Mouse (Mus musculus) T-helper 1 cell (primary cell): ENCODE measurements around the gene Bbx.

Experiments
- in situ Hi-C: fragments of 300-600 bp; cut with MboI, MseI; formaldehyde crosslinking; loops from one replicate; pipeline ENCODE4 v1.15.1; 2025; ENCODE audit warnings: high pct_unique_total_duplicates

The Bbx gene

DNA sequence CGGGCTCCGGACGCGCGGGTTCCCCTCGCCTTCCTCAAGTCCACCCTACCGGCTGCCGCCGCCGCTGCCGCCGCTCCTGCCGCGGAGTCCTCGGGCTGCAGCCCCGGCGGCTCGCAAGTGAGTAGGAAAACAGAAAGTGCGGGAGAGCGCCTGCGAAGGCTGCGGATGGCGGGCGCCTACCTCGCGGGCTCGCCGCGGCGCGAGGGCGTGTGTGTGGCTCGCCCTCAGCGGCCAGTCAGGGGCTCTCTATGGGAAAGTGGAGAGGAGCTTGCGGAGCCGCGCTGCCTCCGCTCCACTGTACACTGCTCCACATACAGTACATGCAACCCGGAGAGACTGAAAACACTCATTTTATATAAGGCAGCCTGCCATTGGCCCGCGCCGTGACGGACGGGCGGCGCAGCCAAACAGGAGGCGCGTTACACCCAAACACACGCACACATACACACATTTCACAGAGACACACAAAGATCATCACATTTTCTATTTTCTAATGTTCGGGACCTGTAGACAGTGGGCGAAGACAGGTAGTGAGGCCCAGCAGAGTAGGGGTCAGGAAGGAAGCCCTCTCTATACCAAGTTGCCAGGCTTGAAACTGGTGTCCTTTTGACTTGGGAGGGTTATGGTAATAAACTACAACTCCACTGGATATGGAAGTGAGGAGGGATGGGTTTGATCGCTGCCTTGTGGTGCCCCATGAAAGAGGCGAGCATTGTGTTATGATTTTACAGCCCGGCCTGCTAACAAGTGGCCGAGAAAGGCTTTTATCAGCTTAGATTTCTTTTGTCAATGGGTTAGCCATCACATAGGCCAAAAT lies at the start of gene Bbx:
TSS of gene Bbx (minus strand) at position 329 of the 817 bp plus-strand sequence.
- in situ Hi-C loops = loop anchor here (5.0 kb wide), 2 partner anchors 100 to 300 kb away; no protein-coding TSS in a partner anchor

GRCm38 (mm10) chr16:50481892-50482291 lies 49.7 kb upstream of the Bbx start:
- in situ Hi-C loops = no loop called here

DNA sequence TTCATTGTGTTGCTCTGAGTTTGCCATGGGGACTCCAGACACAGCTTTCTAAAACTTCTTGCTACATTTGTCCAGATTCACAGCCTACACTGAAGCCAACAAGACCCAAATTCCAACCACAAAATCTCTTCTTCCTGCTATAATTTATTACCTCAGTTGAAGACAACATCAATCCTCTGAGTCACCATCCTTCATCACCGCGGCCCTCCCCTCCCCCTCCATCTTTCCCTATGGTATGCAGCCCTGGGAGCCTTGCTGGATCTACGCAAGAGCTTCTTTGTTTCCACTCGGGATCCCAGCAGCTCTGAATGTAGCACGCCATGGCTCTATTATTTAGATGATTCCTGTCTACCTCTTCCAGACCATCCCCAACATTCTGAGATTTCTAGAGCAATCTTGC lies 49.2 kb upstream of the Bbx start:
- in situ Hi-C loops = no loop called here

- in situ Hi-C loops = no loop called here
Measured at GRCm38 (mm10) chr16:50478695-50479094, 46.5 kb upstream of the Bbx start.

GRCm38 (mm10) chr16:50477628-50478027 lies 45.4 kb upstream of the Bbx start:
- in situ Hi-C loops = no loop called here

DNA sequence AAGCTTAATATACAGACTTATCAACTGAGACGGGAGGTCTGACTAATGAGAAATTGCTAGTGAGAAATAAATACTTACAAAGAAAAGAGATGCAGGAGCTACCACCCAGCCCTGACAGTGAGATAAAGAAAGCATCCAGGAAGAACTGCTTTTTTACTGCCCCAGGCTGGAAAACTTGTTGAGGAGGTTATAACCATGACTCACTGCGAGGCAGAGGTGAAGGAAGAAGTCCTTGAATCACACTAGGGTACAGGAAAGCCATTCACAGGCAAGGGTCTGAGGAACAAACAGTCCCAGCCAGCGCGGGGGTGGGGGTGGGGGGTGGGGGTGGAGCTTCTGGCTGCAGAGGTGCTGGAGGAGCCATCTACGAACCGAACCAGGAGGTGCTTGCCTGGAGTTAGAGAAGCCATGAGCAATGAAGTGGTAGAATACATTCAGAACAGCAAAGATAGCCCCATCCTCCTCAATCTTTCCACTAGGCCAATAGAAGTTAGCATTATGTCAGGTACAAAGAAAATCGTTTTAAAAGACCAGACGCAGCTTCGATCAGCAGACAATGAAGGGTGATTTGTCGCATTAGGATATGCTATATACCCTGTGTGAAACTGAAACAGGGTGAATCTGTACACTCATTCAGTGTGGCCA lies 30.2 kb upstream of the Bbx start:
- in situ Hi-C loops = no loop called here

DNA sequence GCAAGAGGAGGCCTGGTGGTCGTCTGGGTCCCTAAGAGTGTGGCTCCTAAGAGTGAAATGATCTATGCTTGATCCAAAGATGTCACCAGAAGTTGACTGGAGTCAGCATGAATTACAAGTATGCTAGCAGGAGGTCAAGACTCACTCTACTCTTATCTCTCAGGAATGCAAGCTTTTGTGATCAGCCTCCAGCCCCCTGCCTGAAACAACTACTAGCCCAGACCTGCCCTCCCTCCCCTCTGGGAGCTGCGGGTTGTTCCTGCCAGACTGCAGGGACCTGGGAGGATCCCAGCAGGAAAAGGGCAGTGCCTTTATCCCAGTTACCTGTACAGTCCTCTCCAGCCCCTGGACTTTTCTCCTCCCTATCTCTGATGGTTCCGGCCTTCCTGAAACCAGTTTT lies 27.0 kb upstream of the Bbx start:
- in situ Hi-C loops = no loop called here

DNA sequence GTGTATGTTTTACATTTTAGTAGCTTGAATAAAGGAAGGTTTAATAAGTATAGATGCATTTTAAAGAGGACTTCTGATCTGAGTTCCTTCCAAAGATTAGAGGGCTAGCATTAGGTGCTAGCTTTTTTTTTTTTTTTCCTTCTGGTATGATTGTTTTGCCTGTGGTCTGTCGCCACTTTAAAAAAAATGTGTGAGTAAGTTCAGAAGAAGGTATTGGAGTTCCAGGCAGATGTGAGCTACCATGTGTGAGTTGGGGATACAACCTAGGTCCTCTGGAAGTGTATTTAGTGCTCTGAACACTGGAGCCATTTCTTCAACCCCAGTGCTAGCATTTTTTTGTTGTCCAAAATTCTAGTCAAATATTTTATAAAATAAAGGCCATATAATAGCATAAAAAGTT lies 23.9 kb upstream of the Bbx start:
- in situ Hi-C loops = no loop called here

DNA sequence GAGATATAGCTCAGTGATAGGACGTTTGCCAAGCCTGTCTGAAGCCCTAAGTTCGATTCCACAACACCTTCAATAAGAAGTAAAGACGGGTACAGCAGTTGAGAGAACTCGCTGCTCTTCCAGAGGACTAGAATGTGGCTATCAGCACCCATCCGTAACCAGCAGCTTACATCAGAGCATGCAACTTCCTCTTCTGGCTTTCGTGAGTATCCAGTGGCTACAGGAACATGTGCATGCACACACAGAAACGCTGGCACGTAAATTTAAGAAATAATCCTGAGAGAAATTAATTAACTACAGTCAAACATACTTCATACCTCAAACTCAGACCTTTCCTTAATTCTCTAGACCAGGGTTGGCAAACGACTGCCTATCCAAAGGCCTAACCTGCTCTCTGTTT lies 16.9 kb upstream of the Bbx start:
- in situ Hi-C loops = no loop called here

GRCm38 (mm10) chr16:50445014-50445413 lies 12.8 kb upstream of the Bbx start:
- in situ Hi-C loops = no loop called here

- in situ Hi-C loops = no loop called here
Measured at GRCm38 (mm10) chr16:50438816-50439215, 6.6 kb upstream of the Bbx start.

DNA sequence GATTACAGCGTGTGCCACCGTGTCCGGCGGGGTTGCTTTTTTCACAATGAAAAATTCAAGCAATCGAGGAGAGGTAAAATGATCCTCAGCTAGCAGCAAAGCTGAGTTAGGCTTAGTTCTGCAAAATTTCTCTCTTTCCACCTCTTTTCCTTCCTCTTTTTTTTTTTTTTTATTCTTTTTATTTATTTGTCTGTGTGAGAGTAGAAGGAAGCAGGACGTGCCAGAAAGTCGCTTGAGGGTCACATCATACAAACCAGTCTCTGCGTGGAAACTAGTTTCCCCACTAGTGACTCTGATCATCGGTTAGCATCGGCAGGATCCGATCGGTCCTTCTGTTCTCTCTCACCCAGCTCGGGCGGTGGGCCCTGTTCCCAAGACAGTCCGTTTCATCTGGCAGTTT lies 5.6 kb upstream of the Bbx start:
- in situ Hi-C loops = no loop called here

GRCm38 (mm10) chr16:50437331-50437730 lies 5.1 kb upstream of the Bbx start:
- in situ Hi-C loops = no loop called here

DNA sequence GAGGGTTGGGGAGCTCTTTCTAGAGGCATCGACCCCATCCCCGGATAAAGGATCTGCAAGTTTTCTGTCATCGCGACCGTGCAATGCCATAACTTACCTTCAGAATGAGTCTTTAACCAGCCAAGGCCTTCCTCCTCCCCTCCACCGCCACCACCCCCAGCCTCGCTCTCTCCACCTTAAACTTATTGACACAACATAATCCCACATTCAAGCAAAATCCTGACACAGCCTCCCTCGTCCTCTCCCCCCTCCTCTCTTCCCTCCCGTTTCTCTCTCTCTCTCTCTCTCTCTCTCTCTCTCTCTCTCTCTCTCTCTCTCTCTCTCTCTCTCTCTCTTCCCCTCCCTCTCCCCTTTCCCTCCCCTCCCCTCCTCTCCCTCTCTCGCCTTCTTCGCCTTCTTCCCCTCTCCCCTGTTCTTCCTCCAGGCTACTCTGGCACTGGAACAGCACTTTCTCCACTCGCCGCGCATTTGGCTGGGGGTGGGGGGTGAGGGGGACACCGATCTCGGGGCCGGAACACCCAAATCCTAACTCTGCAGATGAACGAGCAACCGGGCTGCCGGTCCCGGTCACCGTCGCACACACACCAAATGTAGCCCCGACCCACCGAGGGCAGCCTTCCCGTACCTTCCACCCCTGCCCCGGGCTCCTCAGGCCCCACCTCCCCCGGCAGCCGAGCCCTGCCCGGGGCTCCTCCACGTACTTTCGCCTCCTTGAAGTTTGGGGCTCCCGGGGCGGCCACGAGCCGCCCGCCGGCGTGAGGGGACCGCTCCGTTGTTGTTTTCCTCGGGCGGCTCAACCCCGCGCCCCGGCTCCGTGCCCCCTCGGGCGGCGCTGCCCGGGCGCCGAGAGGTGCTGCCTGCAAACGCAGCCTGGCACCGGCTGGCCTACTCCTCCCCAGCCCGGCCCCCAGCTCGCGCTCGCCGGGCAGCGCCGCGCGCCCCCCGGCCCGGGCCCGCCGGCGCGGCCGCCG lies 894 bp downstream of the Bbx start:
- in situ Hi-C loops = loop anchor here (5.0 kb wide), 2 partner anchors 101 to 301 kb away; no protein-coding TSS in a partner anchor

GRCm38 (mm10) chr16:50430515-50430877 lies 1.7 kb downstream of the Bbx start:
- in situ Hi-C loops = loop anchor here (5.0 kb wide), 2 partner anchors 102 to 302 kb away; no protein-coding TSS in a partner anchor

DNA sequence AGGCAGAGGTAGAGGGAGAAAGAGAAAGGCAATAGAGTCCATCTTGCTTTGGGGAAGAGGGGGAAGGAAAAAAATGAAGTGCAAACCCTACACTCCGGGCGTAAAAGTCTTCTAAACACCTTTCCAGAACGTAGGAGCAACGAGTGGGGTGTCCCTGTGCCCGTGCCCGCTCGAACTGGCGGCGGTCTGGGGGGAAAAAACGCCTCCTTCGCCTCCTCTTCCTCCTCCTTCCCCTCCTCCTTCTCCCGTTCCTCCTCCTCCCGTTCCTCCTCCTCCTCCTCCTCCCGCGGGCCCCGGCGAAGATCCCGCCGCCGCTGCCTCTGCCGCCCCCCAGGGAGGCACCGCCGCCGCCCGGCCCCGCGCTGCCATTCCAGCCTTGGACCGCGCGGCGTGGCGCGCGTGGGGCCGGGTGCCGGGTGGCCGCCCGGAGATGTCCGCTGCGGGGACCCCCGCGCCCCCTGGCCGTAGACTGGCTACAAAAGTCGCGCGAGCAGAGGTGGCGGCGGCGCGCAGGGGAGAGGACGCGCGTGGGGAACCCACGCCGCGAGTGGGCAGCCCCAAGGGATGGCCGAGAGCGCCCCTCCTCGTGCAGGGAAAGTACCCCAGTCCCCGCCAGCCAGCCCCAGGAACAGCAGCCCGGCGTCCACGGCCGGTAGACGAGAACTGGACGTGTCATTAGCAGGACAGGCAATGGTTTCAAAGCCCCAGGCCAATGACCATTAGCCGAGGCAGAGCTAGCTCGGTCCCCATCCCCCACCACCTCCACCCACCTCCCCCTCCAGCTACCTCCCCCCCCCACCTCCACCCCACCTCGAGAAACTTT lies 2.3 kb downstream of the Bbx start:
- in situ Hi-C loops = loop anchor here (5.0 kb wide), 2 partner anchors 102 to 302 kb away; no protein-coding TSS in a partner anchor

DNA sequence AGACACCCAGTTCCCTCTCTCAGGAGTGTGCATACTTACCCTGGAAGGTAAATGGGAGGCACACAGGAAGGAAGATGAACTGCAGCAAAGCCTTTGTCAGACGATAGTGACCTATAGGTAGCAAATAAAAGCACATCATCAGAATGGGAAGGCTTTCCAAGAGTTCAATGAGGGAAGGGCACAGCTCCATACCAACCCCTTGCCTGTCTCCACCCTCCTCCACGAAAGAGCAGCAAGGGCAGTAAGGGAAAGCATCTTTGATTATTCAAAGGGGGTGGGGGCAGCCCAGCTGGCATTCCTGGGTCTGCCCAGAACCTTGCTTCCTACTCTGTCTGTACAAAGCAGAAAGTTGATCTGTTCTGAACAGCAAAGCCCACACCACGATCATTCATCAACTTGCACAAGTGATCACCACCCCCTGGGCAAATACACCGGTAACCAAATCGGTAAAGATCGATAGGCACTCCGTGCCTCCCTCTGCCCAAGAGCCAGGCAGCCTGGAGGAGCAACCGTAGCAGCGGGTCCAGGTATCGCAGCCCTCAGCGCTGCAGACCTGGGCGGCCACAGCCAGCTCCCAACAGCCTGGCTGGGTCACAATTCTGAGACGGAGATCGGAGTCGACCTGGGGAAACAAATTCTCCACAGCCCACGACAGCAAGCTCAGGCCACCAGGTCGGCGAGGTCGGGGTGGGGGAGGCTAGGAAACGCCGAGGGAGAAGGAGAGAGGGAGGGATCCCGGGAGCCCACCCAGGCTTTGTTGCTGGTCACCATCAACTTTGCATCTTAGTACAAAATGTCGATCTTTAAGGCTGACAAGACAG lies 3.1 kb downstream of the Bbx start:
- in situ Hi-C loops = no loop called here

DNA sequence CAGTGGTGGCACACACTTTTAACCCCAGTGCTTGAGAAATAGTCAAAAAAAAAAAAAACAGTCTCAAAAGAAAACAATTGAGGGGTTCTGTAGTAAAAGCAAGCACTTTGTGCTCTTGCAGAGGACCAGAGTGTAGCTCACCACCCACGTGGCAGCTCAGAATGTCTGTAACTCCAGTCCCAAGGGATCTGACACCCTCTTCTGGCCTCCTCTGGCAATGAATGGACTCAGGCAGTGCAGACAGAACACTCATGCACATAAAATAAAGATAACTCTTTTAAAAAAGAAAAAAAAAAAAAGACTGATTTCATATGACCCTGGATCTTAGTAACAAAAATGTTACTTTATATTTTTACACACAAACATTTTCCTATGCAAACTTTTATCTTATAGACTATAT lies 12.1 kb downstream of the Bbx start:
- in situ Hi-C loops = no loop called here

GRCm38 (mm10) chr16:50415406-50415805 lies 16.8 kb downstream of the Bbx start:
- in situ Hi-C loops = no loop called here

DNA sequence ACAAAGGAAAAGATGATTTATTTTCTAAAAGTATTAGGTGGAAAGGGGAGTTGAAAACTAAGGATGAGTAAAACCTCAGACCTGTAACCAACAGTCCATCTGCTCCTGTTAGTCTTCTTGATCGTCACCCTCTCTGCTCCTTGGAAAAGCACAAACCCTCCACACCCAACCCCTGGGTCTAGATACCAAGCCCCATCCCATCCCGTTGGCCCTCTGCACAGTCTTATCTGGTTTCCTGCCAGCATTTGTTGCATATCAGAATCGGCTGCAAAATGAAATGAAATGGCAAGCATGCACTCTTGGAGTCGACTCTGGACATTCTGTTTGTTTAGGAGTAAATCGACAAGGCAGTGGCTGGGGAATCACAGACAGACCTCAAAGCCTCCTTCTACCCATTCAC lies 29.3 kb downstream of the Bbx start:
- in situ Hi-C loops = no loop called here
